Mouse (Mus musculus) heart, postnatal 0 days (tissue): ENCODE measurements around the gene Gm17482. TPM values are rescaled to one million over a fixed set of nuclear protein-coding genes. Genes with fewer than 3 reads are reported as not detected.

Experiments used
- ATAC-seq: fragments of 200-750 bp; cut with Nextera tagmentation; 2 replicates; pipeline ENCODE4 v1.8.0; 2017; ENCODE audit warnings: low read depth, moderate number of reproducible peaks, moderate library complexity; ENCODE audit not compliant: insufficient read depth
- DNase-seq: peaks from one replicate; pipeline ENCODE4 v3.0.0-alpha.2; 2016; ENCODE audit warnings: low spot score
- H3K27ac ChIP-seq: fragments of 300-500 bp; sonication (generic); 2 replicates; pipeline ENCODE4 v1.5.1; 2014; ENCODE audit warnings: low read depth, mild to moderate bottlenecking
- H3K27me3 ChIP-seq: fragments of 300-500 bp; sonication (generic); 2 replicates; pipeline ENCODE4 v1.6.1; 2014; ENCODE audit warnings: low read length, mixed read lengths; ENCODE audit not compliant: control insufficient read depth, insufficient read depth
- H3K36me3 ChIP-seq: fragments of 300-500 bp; sonication (generic); replicated peaks from 2 replicates; pipeline ENCODE4 v1.6.1; 2014; ENCODE audit warnings: low read length, mixed read lengths; ENCODE audit not compliant: control insufficient read depth, insufficient read depth
- H3K4me1 ChIP-seq: fragments of 300-500 bp; sonication (generic); 2 replicates; pipeline ENCODE4 v1.6.1; 2014; ENCODE audit warnings: antibody characterized with exemption; ENCODE audit not compliant: control insufficient read depth, insufficient read depth
- H3K4me2 ChIP-seq: fragments of 300-500 bp; sonication (generic); 2 replicates; pipeline ENCODE4 v1.6.1; 2014; ENCODE audit warnings: low read depth, mild to moderate bottlenecking, low read length, moderate library complexity
- H3K4me3 ChIP-seq: fragments of 300-500 bp; sonication (generic); 2 replicates; pipeline ENCODE4 v1.5.1; 2014; ENCODE audit warnings: low read depth, low read length
- H3K9ac ChIP-seq: fragments of 300-500 bp; sonication (generic); replicated peaks from 2 replicates; pipeline ENCODE4 v1.6.1; 2014; ENCODE audit warnings: low read depth, low read length, mixed read lengths
- H3K9me3 ChIP-seq: fragments of 300-500 bp; sonication (generic); replicated peaks from 2 replicates; pipeline ENCODE4 v1.6.1; 2016; ENCODE audit warnings: low read length; ENCODE audit not compliant: control insufficient read depth
- CTCF ChIP-seq: IDR thresholded peaks from 2 replicates; pipeline ENCODE4 v1.5.1; 2016; ENCODE audit warnings: antibody characterized with exemption, control low read depth, low read depth
- EP300 ChIP-seq: IDR thresholded peaks from 2 replicates; pipeline ENCODE4 v1.6.1; 2016; ENCODE audit warnings: antibody characterized with exemption, low read depth
- WGBS: fragments of 180-500 bp; shearing (Covaris S2); extraction: QIAGEN DNeasy Blood & Tissue Kit; methylation state at CpG from one replicate; pipeline ENCODE4 v1.1.7; 2014; 5-methylcytosine and 5-hydroxymethylcytosine counted together
- polyA plus RNA-seq: library from polyadenylated mRNA; unstranded; fragments of >200 nt; fragmentation: Nextera tagmentation; extraction: Ambion mirVana; gene quantifications from 2 replicates; pipeline ENCODE4 v1.2.1, GENCODE M21; 2015
- total RNA-seq: library from RNA; depleted of rRNA; stranded (reverse); fragments of >200 nt; gene quantifications from 2 replicates; pipeline ENCODE4 v1.2.3, GENCODE M21; 2014; ENCODE audit warnings: low replicate concordance

The Gm17482 gene
- total and polyA plus RNA-seq, 2 experiments from 2014 or later, result not detected

GRCm38 (mm10) chr6:115266791-115267190 is 39.6 kb downstream of the Gm17482 start:
- 85% methylated on average over 5 of the region's 5 CpGs for WGBS
- H3K4me3 ChIP-seq, result no peak overlapping the region
- no peaks in the 10 kb centered on the region for H3K9me3 ChIP-seq
- H3K27ac ChIP-seq, result no peak overlapping the region
- H3K4me2 ChIP-seq, result no peak overlapping the region
- DNase-seq, result no peak
- no peaks in the 10 kb centered on the region for H3K4me1 ChIP-seq
- H3K9ac ChIP-seq, result no peak overlapping the region
- H3K27me3 ChIP-seq, result peaks cover 20% of the 10 kb centered on the region
- ATAC-seq, result no peak
- H3K36me3 ChIP-seq, result no peaks in the 10 kb centered on the region
- TF ChIP-seq EP300, result no peak
- no peak for TF ChIP-seq CTCF

GRCm38 (mm10) chr6:115267916-115268315 is 40.8 kb downstream of the Gm17482 start:
- Histone ChIP-seq H3K27ac (no peak overlapping the region), H3K9ac (no peak overlapping the region), H3K4me2 (no peak overlapping the region), H3K27me3 (peaks cover 20% of the 10 kb centered on the region), H3K9me3 (no peaks in the 10 kb centered on the region), H3K36me3 (no peaks in the 10 kb centered on the region), H3K4me1 (peaks cover 9% of the 10 kb centered on the region; the same call in 1 of the 2 replicates), H3K4me3 (no peak overlapping the region)
- 46% methylated on average over 2 of the region's 2 CpGs for WGBS
- ATAC-seq, result peak; percentile 79
- peak; percentile 80 for DNase-seq
- peak; percentile 99 for TF ChIP-seq CTCF
- TF ChIP-seq EP300, result no peak

GRCm38 (mm10) chr6:115268551-115269385 is 41.6 kb downstream of the Gm17482 start:
- Histone ChIP-seq H3K36me3 (no peaks in the 10 kb centered on the region), H3K27me3 (peaks cover 20% of the 10 kb centered on the region), H3K9ac (no peak overlapping the region), H3K4me3 (no peak overlapping the region), H3K4me1 (peaks cover 9% of the 10 kb centered on the region; the same call in 1 of the 2 replicates), H3K4me2 (no peak overlapping the region), H3K9me3 (no peaks in the 10 kb centered on the region), H3K27ac (no peak overlapping the region)
- 82% methylated on average over 10 of the region's 10 CpGs for WGBS
- TF ChIP-seq EP300, result no peak
- no peak for TF ChIP-seq CTCF
- DNase-seq (no peak), ATAC-seq (no peak)

GRCm38 (mm10) chr6:115269561-115269960 is 42.4 kb downstream of the Gm17482 start:
- peaks cover 20% of the 10 kb centered on the region for H3K27me3 ChIP-seq
- no peaks in the 10 kb centered on the region for H3K9me3 ChIP-seq
- DNase-seq (no peak), ATAC-seq (no peak)
- no peak for TF ChIP-seq EP300
- no peak for TF ChIP-seq CTCF
- H3K4me3 ChIP-seq, result no peak overlapping the region
- no peak overlapping the region for H3K9ac ChIP-seq
- 41% methylated on average over 5 of the region's 5 CpGs for WGBS
- H3K36me3 ChIP-seq, result no peaks in the 10 kb centered on the region
- H3K4me2 ChIP-seq, result no peak overlapping the region
- H3K27ac ChIP-seq, result peak overlapping the region; percentile 52
- H3K4me1 ChIP-seq, result peaks cover 9% of the 10 kb centered on the region; the same call in 1 of the 2 replicates

- H3K4me3 ChIP-seq, result no peak overlapping the region
- no peak overlapping the region for H3K4me2 ChIP-seq
- peaks cover 9% of the 10 kb centered on the region; the same call in 1 of the 2 replicates for H3K4me1 ChIP-seq
- H3K36me3 ChIP-seq, result no peaks in the 10 kb centered on the region
- H3K27me3 ChIP-seq, result peaks cover 20% of the 10 kb centered on the region
- no peak overlapping the region for H3K9ac ChIP-seq
- peak; percentile 24 for DNase-seq
- H3K27ac ChIP-seq, result peak overlapping the region; percentile 52
- TF ChIP-seq EP300 (0 out of 2 replicates have a peak, but pooled peaks have one; percentile 50), CTCF (no peak)
- no peaks in the 10 kb centered on the region for H3K9me3 ChIP-seq
- WGBS, result 52% methylated on average over 2 of the region's 2 CpGs
- peak; percentile 12; the same call in 1 of the 2 replicates for ATAC-seq
These were observed 42.9 kb downstream of the Gm17482 start for GRCm38 (mm10) chr6:115270085-115270484.
